Mouse (Mus musculus): ENCODE data around the gene Ppp1r26. TPM values are rescaled to one million over a fixed set of nuclear protein-coding genes. Genes with fewer than 3 reads are reported as not detected.

Ppp1r26 gene
- polyA plus RNA-seq, 1 experiment from 2014 or later, result 0.61 TPM

DNA sequence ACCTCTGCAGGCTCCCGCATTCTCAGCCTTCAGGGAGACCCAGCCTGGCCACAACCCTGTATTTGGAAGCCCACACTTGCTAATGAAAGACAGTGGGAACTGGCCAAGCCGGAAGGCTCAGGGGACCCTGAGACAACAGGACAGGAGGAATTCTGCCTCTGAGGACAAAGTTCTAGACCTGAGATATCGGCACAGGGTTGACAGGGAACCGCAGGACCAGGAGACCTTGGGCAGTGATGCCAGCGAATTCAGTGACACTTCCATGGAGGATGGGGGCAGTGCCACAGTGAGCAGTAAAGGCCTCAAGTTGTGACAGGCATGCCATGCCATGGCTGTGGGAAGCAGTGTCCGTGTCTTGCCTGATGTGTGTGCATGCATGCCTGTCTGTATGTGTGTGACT, 6.9 kb downstream of the Ppp1r26 start:
- Histone ChIP-seq H3K9me3 (ENCODE audit: control insufficient read depth) (no peaks in the 10 kb centered on the region), H3K9ac (ENCODE audit: low read depth, low read length) (no peak overlapping the region), H3K36me3 (ENCODE audit: control insufficient read depth, insufficient read depth) (peaks cover 3% of the 10 kb centered on the region; the same call in 1 of the 2 replicates), H3K4me2 (replicated peaks; ENCODE audit: low read depth) (no peak overlapping the region), H3K27ac (ENCODE audit: low read depth, low read length) (no peak overlapping the region), H3K4me1 (replicated peaks; ENCODE audit: control insufficient read depth, insufficient read depth, low read length) (no peaks in the 10 kb centered on the region), H3K4me3 (ENCODE audit: low read depth, low read length) (no peak overlapping the region), H3K27me3 (replicated peaks; ENCODE audit: control insufficient read depth, insufficient read depth, low read length) (no peaks in the 10 kb centered on the region)
- WGBS, result 90% methylated on average over 6 of the region's 6 CpGs
- TF ChIP-seq CTCF (IDR thresholded peaks at IDR 0.05; ENCODE audit: low read depth), result no peak
- ATAC-seq, result no peak

- WGBS, result 77% methylated on average over 1 of the region's 1 CpGs
- no peak overlapping the region for H3K9ac ChIP-seq (ENCODE audit: low read depth, low read length)
- H3K36me3 ChIP-seq (ENCODE audit: control insufficient read depth, insufficient read depth), result no peaks in the 10 kb centered on the region; the same call in 1 of the 2 replicates
- no peak overlapping the region for H3K4me3 ChIP-seq (ENCODE audit: low read depth, low read length)
- TF ChIP-seq CTCF (IDR thresholded peaks at IDR 0.05; ENCODE audit: low read depth), result no peak
- no peak overlapping the region for H3K4me2 ChIP-seq (replicated peaks; ENCODE audit: low read depth)
- no peak for ATAC-seq
- H3K9me3 ChIP-seq (ENCODE audit: control insufficient read depth), result no peaks in the 10 kb centered on the region
- H3K27ac ChIP-seq (ENCODE audit: low read depth, low read length), result no peak overlapping the region
- no peaks in the 10 kb centered on the region for H3K27me3 ChIP-seq (replicated peaks; ENCODE audit: control insufficient read depth, insufficient read depth, low read length)
- H3K4me1 ChIP-seq (replicated peaks; ENCODE audit: control insufficient read depth, insufficient read depth, low read length), result no peaks in the 10 kb centered on the region
Measured at GRCm38 (mm10) chr2:28456616-28457015, 10.0 kb downstream of the Ppp1r26 start.

GRCm38 (mm10) chr2:28463919-28464318, 17.3 kb downstream of the Ppp1r26 start:
- no peaks in the 10 kb centered on the region for H3K36me3 ChIP-seq (ENCODE audit: control insufficient read depth, insufficient read depth)
- H3K9me3 ChIP-seq (ENCODE audit: control insufficient read depth), result no peaks in the 10 kb centered on the region
- H3K4me2 ChIP-seq (replicated peaks; ENCODE audit: low read depth), result no peak overlapping the region
- WGBS, result 57% methylated on average over 3 of the region's 3 CpGs
- peaks cover 6% of the 10 kb centered on the region; the same call in 1 of the 2 replicates for H3K27me3 ChIP-seq (replicated peaks; ENCODE audit: control insufficient read depth, insufficient read depth, low read length)
- peaks cover 7% of the 10 kb centered on the region; the same call in 1 of the 2 replicates for H3K4me1 ChIP-seq (replicated peaks; ENCODE audit: control insufficient read depth, insufficient read depth, low read length)
- H3K9ac ChIP-seq (ENCODE audit: low read depth, low read length), result no peak overlapping the region
- ATAC-seq, result no peak
- TF ChIP-seq CTCF (IDR thresholded peaks at IDR 0.05; ENCODE audit: low read depth), result peak; percentile 74
- no peak overlapping the region for H3K4me3 ChIP-seq (ENCODE audit: low read depth, low read length)
- no peak overlapping the region for H3K27ac ChIP-seq (ENCODE audit: low read depth, low read length)

- Histone ChIP-seq H3K27ac (ENCODE audit: low read depth, low read length) (no peak overlapping the region), H3K9ac (ENCODE audit: low read depth, low read length) (no peak overlapping the region), H3K4me1 (replicated peaks; ENCODE audit: control insufficient read depth, insufficient read depth, low read length) (peaks cover 8% of the 10 kb centered on the region; the same call in 1 of the 2 replicates), H3K4me3 (ENCODE audit: low read depth, low read length) (no peak overlapping the region), H3K9me3 (ENCODE audit: control insufficient read depth) (no peaks in the 10 kb centered on the region), H3K4me2 (replicated peaks; ENCODE audit: low read depth) (no peak overlapping the region), H3K27me3 (replicated peaks; ENCODE audit: control insufficient read depth, insufficient read depth, low read length) (peaks cover 6% of the 10 kb centered on the region; the same call in 1 of the 2 replicates), H3K36me3 (ENCODE audit: control insufficient read depth, insufficient read depth) (peaks cover 10% of the 10 kb centered on the region; the same call in 1 of the 2 replicates)
- no peak for ATAC-seq
- no peak for TF ChIP-seq CTCF (IDR thresholded peaks at IDR 0.05; ENCODE audit: low read depth)
- WGBS, result 78% methylated on average over 9 of the region's 9 CpGs
Measured at GRCm38 (mm10) chr2:28464919-28465318, 18.3 kb downstream of the Ppp1r26 start.

DNA sequence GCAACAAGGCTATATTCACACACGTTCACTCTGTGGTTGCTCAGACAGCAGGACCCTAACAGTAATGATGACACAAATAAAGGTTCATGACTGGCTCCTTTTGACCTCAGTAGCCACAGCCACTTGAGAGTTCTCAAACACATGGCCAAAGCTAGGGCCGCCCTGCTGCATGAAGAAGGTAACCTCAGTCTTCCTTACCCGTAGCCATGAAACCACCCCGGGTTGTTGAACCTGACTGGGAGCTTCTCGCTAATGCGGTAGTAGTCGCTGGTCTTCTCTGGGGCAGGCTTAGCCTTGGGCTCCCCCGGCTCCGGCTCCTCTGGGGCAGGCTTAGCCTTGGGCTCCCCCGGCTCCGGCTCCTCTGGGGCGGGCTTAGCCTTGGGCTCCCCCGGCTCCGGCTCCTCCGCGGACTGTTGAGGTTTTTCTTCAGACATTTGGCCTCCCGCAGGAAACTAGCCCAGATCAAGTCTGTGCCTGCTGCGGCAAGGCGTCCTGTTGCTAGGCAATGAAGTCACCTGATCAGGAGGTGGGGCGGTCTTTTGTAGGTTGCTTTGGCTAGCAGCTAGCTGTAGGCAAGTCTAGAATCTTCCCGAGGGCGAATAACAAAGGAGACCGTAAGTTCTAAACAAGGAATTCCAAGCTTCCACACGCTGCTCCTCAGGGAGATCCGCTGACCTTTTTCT, 19.4 kb downstream of the Ppp1r26 start, which contains the start of gene 1700007K13Rik:
1700007K13Rik (minus strand) TSS at position 497 of the 683 bp plus-strand sequence.
- H3K36me3 ChIP-seq (ENCODE audit: control insufficient read depth, insufficient read depth), result peaks cover 19% of the 10 kb centered on the region; the same call in 1 of the 2 replicates
- no peaks in the 10 kb centered on the region for H3K9me3 ChIP-seq (ENCODE audit: control insufficient read depth)
- peak within 1 kb of the TSS; percentile 64 for H3K4me2 ChIP-seq (replicated peaks; ENCODE audit: low read depth)
- peaks cover 6% of the 10 kb centered on the region; the same call in 1 of the 2 replicates for H3K27me3 ChIP-seq (replicated peaks; ENCODE audit: control insufficient read depth, insufficient read depth, low read length)
- TF ChIP-seq CTCF (IDR thresholded peaks at IDR 0.05; ENCODE audit: low read depth), result no peak
- 6% methylated on average over 25 of the region's 25 CpGs for WGBS
- ATAC-seq, result peak; percentile 62
- H3K4me1 ChIP-seq (replicated peaks; ENCODE audit: control insufficient read depth, insufficient read depth, low read length), result peaks cover 8% of the 10 kb centered on the region; the same call in 1 of the 2 replicates
- H3K4me3 ChIP-seq (ENCODE audit: low read depth, low read length), result peak within 1 kb of the TSS; percentile 21
- no peak within 1 kb of the TSS for H3K27ac ChIP-seq (ENCODE audit: low read depth, low read length)
- H3K9ac ChIP-seq (ENCODE audit: low read depth, low read length), result no peak within 1 kb of the TSS

GRCm38 (mm10) chr2:28467860-28468485, 21.4 kb downstream of the Ppp1r26 start, which contains the start of gene Mrps2:
Mrps2 (plus strand) TSS chr2:28468066.
- Histone ChIP-seq H3K4me1 (replicated peaks; ENCODE audit: control insufficient read depth, insufficient read depth, low read length) (peaks cover 8% of the 10 kb centered on the region; the same call in 1 of the 2 replicates), H3K27ac (ENCODE audit: low read depth, low read length) (no peak within 1 kb of the TSS), H3K4me2 (replicated peaks; ENCODE audit: low read depth) (peak within 1 kb of the TSS; percentile 76), H3K9me3 (ENCODE audit: control insufficient read depth) (no peaks in the 10 kb centered on the region), H3K4me3 (ENCODE audit: low read depth, low read length) (peak within 1 kb of the TSS; percentile 74), H3K36me3 (ENCODE audit: control insufficient read depth, insufficient read depth) (peaks cover 23% of the 10 kb centered on the region; the same call in 1 of the 2 replicates), H3K27me3 (replicated peaks; ENCODE audit: control insufficient read depth, insufficient read depth, low read length) (peaks cover 6% of the 10 kb centered on the region; the same call in 1 of the 2 replicates), H3K9ac (ENCODE audit: low read depth, low read length) (peak within 1 kb of the TSS; percentile 67)
- TF ChIP-seq CTCF (IDR thresholded peaks at IDR 0.05; ENCODE audit: low read depth), result peak; percentile 98
- under 1% methylated on average over 52 of the region's 52 CpGs for WGBS
- peak; percentile 83 for ATAC-seq

Data from intestine, postnatal 0 days (tissue).